Mouse (Mus musculus) CD8-positive naive resting alpha-beta T cell, adult 57 days (primary cell): ENCODE measurements around the gene Vmn1r55. TPM values are rescaled to one million over a fixed set of nuclear protein-coding genes. Genes with fewer than 3 reads are reported as not detected.

ENCODE experiments used
- total RNA-seq: library from RNA; stranded (reverse); gene quantifications from one replicate; pipeline ENCODE4 v1.2.4, GENCODE M21; 2023

Vmn1r55 gene
- total RNA-seq: 0.03 TPM

DNA sequence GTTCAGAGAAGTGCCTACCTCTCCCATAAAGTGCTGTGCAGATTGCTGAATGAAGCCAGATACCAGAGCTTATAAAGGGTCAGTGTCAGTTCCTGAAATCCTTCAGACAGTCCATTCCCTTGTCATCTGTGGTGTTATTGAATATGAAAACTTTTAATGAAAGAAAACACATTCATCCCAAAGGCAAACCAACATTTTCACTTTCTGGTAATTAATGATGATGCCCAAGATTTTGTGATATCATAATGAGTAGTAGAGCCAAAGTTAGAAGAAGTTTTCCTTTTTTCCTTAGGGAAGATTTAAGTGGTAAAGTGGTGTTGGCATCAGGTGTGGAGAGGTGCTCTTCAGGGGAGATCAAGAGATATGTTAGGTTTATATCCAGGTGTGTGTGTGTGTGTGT, at the start of gene Vmn1r55:
Vmn1r55 (minus strand) TSS at position 101 of the 400 bp plus-strand sequence.

GRCm38 (mm10) chr7:5196647-5197046, 47.2 kb upstream of the Vmn1r55 start, which contains the start of gene Vmn1r56:
TSS of gene Vmn1r56 (minus strand) at chr7:5196747.

GRCm38 (mm10) chr7:5125549-5126406, 23.7 kb downstream of the Vmn1r55 start, which contains the start of gene Rasl2-9:
TSS of gene Rasl2-9 (minus strand) at chr7:5125950.

GRCm38 (mm10) chr7:5116850-5117249, 32.6 kb downstream of the Vmn1r55 start, which contains the start of gene Rfpl4:
TSS of gene Rfpl4 (minus strand) at chr7:5116950.

DNA sequence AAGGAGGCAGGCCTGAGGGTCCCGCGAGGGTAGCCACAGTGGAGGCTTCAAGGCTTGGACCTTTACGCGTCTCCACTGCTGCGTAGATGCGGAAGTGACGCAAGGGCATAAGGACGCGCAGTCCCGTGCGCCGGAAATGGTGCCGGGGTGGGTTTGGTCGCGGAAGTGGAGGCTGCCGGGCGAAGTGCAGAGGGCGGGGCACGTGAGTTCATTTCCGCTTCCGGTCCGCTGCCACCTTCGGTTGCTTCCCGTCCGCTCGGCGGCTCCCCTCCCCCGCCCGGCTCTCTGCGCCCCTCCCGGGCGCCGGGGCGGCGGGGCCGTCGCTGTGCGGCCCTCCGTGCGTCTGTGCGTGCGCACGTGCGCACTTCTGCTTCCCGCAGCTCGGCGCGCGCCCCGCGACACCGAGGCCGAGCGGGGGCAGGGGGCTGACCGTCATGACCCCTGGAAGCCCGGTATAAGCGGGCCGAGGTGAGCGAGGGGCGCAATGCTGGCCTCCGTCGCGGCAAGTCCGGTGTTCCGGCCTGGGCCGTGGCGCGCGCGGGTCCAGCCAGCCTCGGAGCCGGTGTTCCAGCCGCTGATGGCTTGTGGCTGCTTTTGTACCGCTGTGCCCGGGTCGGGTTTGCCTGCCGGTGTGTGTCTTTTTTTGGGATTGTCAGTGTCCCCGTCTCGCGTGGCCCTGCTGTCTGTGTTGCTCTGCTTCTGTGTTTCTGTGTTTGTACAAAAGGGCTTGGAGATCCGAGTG, 69.3 kb downstream of the Vmn1r55 start, which contains the start of gene Epn1:
Epn1 (plus strand) TSS at position 226 of the 742 bp plus-strand sequence.

Other genes starting within 250 kb of the Vmn1r55 start
- not detected for gene Gm36210, start 243.2 kb downstream of the Vmn1r55 start, total RNA-seq
- gene Zfp628, start 234.5 kb downstream of the Vmn1r55 start, total RNA-seq: 36.5 TPM
- 16.7 TPM for gene Nat14, start 227.6 kb downstream of the Vmn1r55 start, total RNA-seq
- gene Ssc5d, start 223.9 kb downstream of the Vmn1r55 start, total RNA-seq: 0.64 TPM
- not detected for gene Sbk2, start 185.3 kb downstream of the Vmn1r55 start, total RNA-seq
- not detected for gene Sbk3, start 178.5 kb downstream of the Vmn1r55 start, total RNA-seq
- gene Zfp579, start 153.5 kb downstream of the Vmn1r55 start, total RNA-seq: 29.8 TPM
- gene Zfp524, start 135.3 kb downstream of the Vmn1r55 start, total RNA-seq: 9.5 TPM
- gene Fiz1, start 135.0 kb downstream of the Vmn1r55 start, total RNA-seq: 51.1 TPM
- gene Gm44973, start 134.2 kb downstream of the Vmn1r55 start, total RNA-seq: not detected
- 53.7 TPM for gene Zfp865, start 129.3 kb downstream of the Vmn1r55 start, total RNA-seq
- not detected for gene Ccdc106, start 129.1 kb downstream of the Vmn1r55 start, total RNA-seq
- gene 4632433K11Rik, start 115.6 kb downstream of the Vmn1r55 start, total RNA-seq: not detected
- gene Zfp784, start 111.2 kb downstream of the Vmn1r55 start, total RNA-seq: 8.6 TPM
- 7.7 TPM for gene Zfp580, start 98.1 kb downstream of the Vmn1r55 start, total RNA-seq
- gene U2af2, start 87.5 kb downstream of the Vmn1r55 start, total RNA-seq: 400 TPM
- 106 TPM for gene Epn1, start 69.4 kb downstream of the Vmn1r55 start, total RNA-seq
- gene Rfpl4, start 32.7 kb downstream of the Vmn1r55 start, total RNA-seq: not detected
- gene Rasl2-9, start 23.7 kb downstream of the Vmn1r55 start, total RNA-seq: not detected
- gene Vmn1r56, start 47.1 kb upstream of the Vmn1r55 start, total RNA-seq: not detected
- not detected for gene Vmn1r57, start 68.8 kb upstream of the Vmn1r55 start, total RNA-seq
- gene Gm5065, start 200.9 kb upstream of the Vmn1r55 start, total RNA-seq: not detected
- gene Nlrp2, start 201.4 kb upstream of the Vmn1r55 start, total RNA-seq: not detected